Mouse (Mus musculus) cortical plate, adult 2 months (tissue): Measurements from ENCODE around the gene Sez6l2. TPM values are rescaled to one million over a fixed set of nuclear protein-coding genes. Genes with fewer than 3 reads are reported as not detected.

ENCODE experiments used
- H3K27ac ChIP-seq: fragments of 200-500 bp; 2 replicates; pipeline ENCODE4 v1.5.1; 2012; ENCODE audit warnings: low read length, control low read depth, inconsistent platforms; ENCODE audit not compliant: insufficient read depth
- H3K4me1 ChIP-seq: fragments of 200-500 bp; 2 replicates; pipeline ENCODE4 v1.6.1; 2011; ENCODE audit warnings: low read length; ENCODE audit not compliant: control insufficient read depth, insufficient read depth
- H3K4me3 ChIP-seq: fragments of 200-500 bp; 2 replicates; pipeline ENCODE4 v1.5.1; 2011; ENCODE audit warnings: mild to moderate bottlenecking, low read length, control low read depth; ENCODE audit not compliant: insufficient read depth
- CTCF ChIP-seq: fragments of 200-500 bp; IDR thresholded peaks from 2 replicates; pipeline ENCODE4 v1.5.1; 2011; ENCODE audit warnings: mild to moderate bottlenecking, control low read depth, low read length; ENCODE audit not compliant: insufficient read depth; ENCODE audit errors: extremely low read depth
- POLR2A ChIP-seq: fragments of 200-500 bp; IDR thresholded peaks from 2 replicates; pipeline ENCODE4 v1.6.1; 2011; ENCODE audit warnings: mild to moderate bottlenecking, low read length, control low read depth; ENCODE audit not compliant: insufficient read depth; ENCODE audit errors: extremely low read depth
- polyA plus RNA-seq: library from polyadenylated mRNA; depleted of rRNA; stranded (reverse); fragments of >200 nt; gene quantifications from 2 replicates; pipeline ENCODE4 v1.2.3, GENCODE M21; 2012; rRNA removed

Gene Sez6l2
- polyA plus RNA-seq, 1 experiment = 236 TPM

DNA sequence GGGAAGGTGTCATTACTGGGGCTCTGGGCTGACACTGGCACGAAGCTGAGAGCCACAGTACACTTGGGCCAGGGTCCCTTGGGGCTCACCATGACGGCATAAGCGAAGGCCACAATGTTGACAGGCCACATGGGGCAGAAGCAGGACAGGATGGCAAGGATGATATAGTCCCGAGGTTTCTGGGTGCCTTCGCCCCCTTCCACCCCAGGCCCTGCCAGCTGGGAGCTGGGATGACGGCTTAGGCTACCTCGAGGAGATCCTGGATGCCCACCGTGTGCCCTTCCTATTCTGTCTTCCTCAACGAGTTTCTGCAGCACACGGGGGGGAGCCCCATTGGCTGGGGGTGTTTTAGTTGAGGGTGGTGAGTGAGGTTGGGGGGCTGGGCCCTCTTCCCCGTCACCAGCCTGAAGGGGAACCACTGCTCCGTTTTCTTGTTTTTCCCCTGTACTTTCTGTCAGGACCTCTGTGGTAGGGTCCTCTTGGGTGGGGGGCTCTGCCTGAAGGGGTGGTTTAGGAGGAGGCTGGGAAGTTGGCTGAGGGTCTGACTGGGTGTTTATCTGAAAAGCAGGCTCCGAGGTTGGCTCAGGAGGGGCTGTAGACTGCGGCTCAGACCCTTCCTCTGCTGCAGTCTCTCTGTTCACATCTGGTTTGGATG is 69.1 kb downstream of the Sez6l2 start:
- Histone ChIP-seq H3K4me1 (peaks cover 8% of the 10 kb centered on the region), H3K27ac (peak overlapping the region; percentile 24), H3K4me3 (peak overlapping the region; percentile 85)
- TF ChIP-seq CTCF = no peak

GRCm38 (mm10) chr7:127020031-127020430 is 69.7 kb downstream of the Sez6l2 start:
- H3K4me1 ChIP-seq = peaks cover 11% of the 10 kb centered on the region
- peak; percentile 37; the same call in 1 of the 2 replicates for TF ChIP-seq POLR2A
- TF ChIP-seq CTCF = no peak

More at GRCm38 (mm10) chr7:127020031-127020430, 69.7 kb downstream of the Sez6l2 start:
- H3K4me3 ChIP-seq = peak overlapping the region; percentile 85
- H3K27ac ChIP-seq = peak overlapping the region; percentile 76

Other genes starting within 250 kb of the Sez6l2 start
- 204 and 218 TPM in 2 replicates for gene Coro1a, start 242.8 kb upstream of the Sez6l2 start, polyA plus RNA-seq
- 246 and 283 TPM in 2 replicates for gene Mapk3, start 191.0 kb upstream of the Sez6l2 start, polyA plus RNA-seq
- 2.5 and 3.1 TPM in 2 replicates for gene Gdpd3, start 184.2 kb upstream of the Sez6l2 start, polyA plus RNA-seq
- 539 and 545 TPM in 2 replicates for gene Ypel3, start 173.6 kb upstream of the Sez6l2 start, polyA plus RNA-seq
- gene Tbx6, start 169.1 kb upstream of the Sez6l2 start, polyA plus RNA-seq = 1.4 and 1.6 TPM in 2 replicates
- gene Ppp4c, start 158.1 kb upstream of the Sez6l2 start, polyA plus RNA-seq = 75.4 and 77.7 TPM in 2 replicates
- gene Fam57b, start 152.9 kb upstream of the Sez6l2 start, polyA plus RNA-seq = 108 and 124 TPM in 2 replicates
- gene 4930451I11Rik, start 118.9 kb upstream of the Sez6l2 start, polyA plus RNA-seq = 0.67 TPM in 1 of 2 replicates, not detected in the other
- gene Doc2a, start 103.1 kb upstream of the Sez6l2 start, polyA plus RNA-seq = 45.9 and 52.6 TPM in 2 replicates
- gene Hirip3, start 88.6 kb upstream of the Sez6l2 start, polyA plus RNA-seq = 58.5 and 69.2 TPM in 2 replicates
- 55.6 and 59.3 TPM in 2 replicates for gene Ino80e, start 88.2 kb upstream of the Sez6l2 start, polyA plus RNA-seq
- gene Taok2, start 65.9 kb upstream of the Sez6l2 start, polyA plus RNA-seq = 103 and 104 TPM in 2 replicates
- 31.9 and 35.9 TPM in 2 replicates for gene Tmem219, start 27.6 kb upstream of the Sez6l2 start, polyA plus RNA-seq
- 188 and 198 TPM in 2 replicates for gene Kctd13, start 21.7 kb upstream of the Sez6l2 start, polyA plus RNA-seq
- 55.7 and 63.8 TPM in 2 replicates for gene Asphd1, start 981 bp upstream of the Sez6l2 start, polyA plus RNA-seq
- gene Cdipt, start 25.4 kb downstream of the Sez6l2 start, polyA plus RNA-seq = 252 and 253 TPM in 2 replicates
- gene Cdiptos, start 25.5 kb downstream of the Sez6l2 start, polyA plus RNA-seq = 1.1 and 2.0 TPM in 2 replicates
- 8.0 and 8.2 TPM in 2 replicates for gene Mvp, start 64.1 kb downstream of the Sez6l2 start, polyA plus RNA-seq
- gene Pagr1b, start 65.9 kb downstream of the Sez6l2 start, polyA plus RNA-seq = 1.8 and 2.2 TPM in 2 replicates
- 41.1 and 50.4 TPM in 2 replicates for gene Pagr1a, start 66.8 kb downstream of the Sez6l2 start, polyA plus RNA-seq
- gene Gm42742, start 70.5 kb downstream of the Sez6l2 start, polyA plus RNA-seq = 97.1 and 109 TPM in 2 replicates
- gene Prrt2, start 70.6 kb downstream of the Sez6l2 start, polyA plus RNA-seq = 371 and 405 TPM in 2 replicates
- 157 and 173 TPM in 2 replicates for gene Maz, start 76.5 kb downstream of the Sez6l2 start, polyA plus RNA-seq
- 8.6 and 10.1 TPM in 2 replicates for gene Kif22, start 91.9 kb downstream of the Sez6l2 start, polyA plus RNA-seq
- 0.31 TPM in 1 of 2 replicates, not detected in the other for gene Zg16, start 136.8 kb downstream of the Sez6l2 start, polyA plus RNA-seq
- 2.6 and 2.8 TPM in 2 replicates for gene AI467606, start 140.8 kb downstream of the Sez6l2 start, polyA plus RNA-seq
- gene Qprt, start 171.7 kb downstream of the Sez6l2 start, polyA plus RNA-seq = 0.74 and 0.77 TPM in 2 replicates
- 0.15 and 0.19 TPM in 2 replicates for gene Spn, start 187.3 kb downstream of the Sez6l2 start, polyA plus RNA-seq
- 85.0 and 99.3 TPM in 2 replicates for gene Cd2bp2, start 245.5 kb downstream of the Sez6l2 start, polyA plus RNA-seq